8 mouse cellular contexts compared by ENCODE assay signal in the genomic region with DNA sequence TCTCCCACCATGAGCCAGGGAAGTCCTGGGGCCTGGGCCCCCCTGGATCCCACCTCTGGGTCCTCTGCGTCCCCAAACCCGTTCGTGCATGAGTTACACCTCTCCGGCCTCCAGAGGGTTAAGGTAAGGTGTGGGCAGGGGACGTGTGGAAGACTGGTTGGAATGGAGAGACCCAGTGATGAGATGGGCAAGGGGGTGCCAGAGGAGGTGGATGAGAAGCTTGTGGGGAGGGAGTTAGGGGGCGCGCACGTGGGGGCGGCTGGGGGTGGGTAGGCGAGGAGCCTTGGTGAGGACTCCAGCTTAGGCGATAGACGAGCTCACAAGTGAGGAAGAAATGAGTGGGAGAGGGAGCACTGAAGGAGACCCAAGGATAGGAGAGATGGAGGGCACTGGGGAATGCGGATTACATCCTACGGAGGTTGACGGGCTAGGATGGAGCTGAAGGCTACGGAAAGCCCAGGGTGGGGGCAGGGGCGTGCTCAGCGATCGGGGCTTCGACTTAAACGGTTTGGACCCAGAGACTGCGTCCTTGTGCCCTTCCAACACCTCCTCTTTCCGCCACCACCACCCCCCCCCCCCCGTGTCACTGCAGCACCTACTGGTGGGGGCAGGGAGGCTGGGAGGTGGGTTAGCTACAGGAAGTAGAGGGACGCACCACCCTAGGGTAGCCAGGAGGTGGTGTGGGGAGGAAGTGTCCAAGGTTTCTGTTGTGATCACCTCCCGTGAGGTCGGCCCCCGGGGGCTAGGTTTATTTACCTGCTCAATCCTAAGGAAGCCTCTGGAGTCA. TPM values are rescaled to one million over a fixed set of nuclear protein-coding genes. Genes with fewer than 3 reads are reported as not detected.
DNase-seq lines count a peak whose midpoint lies in the region; ATAC-seq and TF ChIP-seq lines count a peak whose summit lies in the region.

No protein-coding gene starts in this region.

- H3K9ac ChIP-seq in forebrain, embryonic 12.5 days, result peak overlapping the region; percentile 77
- peak overlapping the region; percentile 69 for H3K9ac ChIP-seq in intestine, postnatal 0 days (ENCODE audit: low read depth, low read length)

- no peaks in the 10 kb centered on the region for H3K9me3 ChIP-seq in forebrain, embryonic 12.5 days
- no peaks in the 10 kb centered on the region for H3K9me3 ChIP-seq in intestine, postnatal 0 days (ENCODE audit: control insufficient read depth)

- no peak overlapping the region for H3K27ac ChIP-seq in bone marrow macrophage, adult 2 months (ENCODE audit: insufficient read depth, low read depth, low read length)
- H3K27ac ChIP-seq in forebrain, embryonic 12.5 days, result peak overlapping the region; percentile 97
- H3K27ac ChIP-seq in intestine, postnatal 0 days (ENCODE audit: low read depth, low read length), result peak overlapping the region; percentile 86; the same call in 1 of the 2 replicates
- no peak overlapping the region for H3K27ac ChIP-seq in macrophage

- TF ChIP-seq POLR2A in bone marrow macrophage, adult 2 months (IDR thresholded peaks at IDR 0.05; ENCODE audit: borderline replicate concordance, low read depth, low read length), result no peak

- peak; percentile 71 for ATAC-seq in forebrain, embryonic 12.5 days (ENCODE audit: low FRiP score)
- ATAC-seq in intestine, postnatal 0 days, result no peak

- DNase-seq in left cerebral cortex, postnatal 14 days (ENCODE audit: low spot score in 2 of 2), result peak; percentile 49 to 67
- no peak for DNase-seq in left cerebral cortex, adult 9 months (ENCODE audit: low spot score in 2 of 2)
- peak; percentile 59 to 70 for DNase-seq in right cerebral cortex, postnatal 10 days (ENCODE audit: low spot score in 2 of 2)
- DNase-seq in gastrocnemius, postnatal 14 days, result no peak

- H3K4me3 ChIP-seq in bone marrow macrophage, adult 2 months (ENCODE audit: insufficient read depth, low read length), result peak overlapping the region; percentile 97
- H3K4me3 ChIP-seq in forebrain, embryonic 12.5 days (replicated peaks), result peak overlapping the region; percentile 74
- H3K4me3 ChIP-seq in intestine, postnatal 0 days (ENCODE audit: low read depth, low read length), result peak overlapping the region; percentile 96
- peak overlapping the region; percentile 42 for H3K4me3 ChIP-seq in macrophage (ENCODE audit: inconsistent target)

- 0 out of 2 replicates have a peak, but pooled peaks cover 7% of the 10 kb centered on the region for H3K27me3 ChIP-seq in forebrain, embryonic 12.5 days
- no peaks in the 10 kb centered on the region for H3K27me3 ChIP-seq in intestine, postnatal 0 days (replicated peaks; ENCODE audit: control insufficient read depth, insufficient read depth, low read length)

- under 1% methylated on average over 28 of the region's 28 CpGs for WGBS in forebrain, embryonic 12.5 days
- WGBS in intestine, postnatal 0 days, result 2% methylated on average over 26 of the region's 28 CpGs
- WGBS in macrophage (ENCODE audit: missing documents), result 10% methylated on average over 22 of the region's 28 CpGs

- no peak for TF ChIP-seq CTCF in bone marrow macrophage, adult 2 months (IDR thresholded peaks at IDR 0.05; ENCODE audit: low read depth, low read length)
- TF ChIP-seq CTCF in intestine, postnatal 0 days (IDR thresholded peaks at IDR 0.05; ENCODE audit: low read depth), result peak; percentile 25; the same call in 1 of the 2 replicates

- H3K4me2 ChIP-seq in forebrain, embryonic 12.5 days, result peak overlapping the region; percentile 88
- peak overlapping the region; percentile 99 for H3K4me2 ChIP-seq in intestine, postnatal 0 days (replicated peaks; ENCODE audit: low read depth)

- intact Hi-C loops in left cerebral cortex, postnatal 14 days (cut with DNase I), result no loop called here
- intact Hi-C loops in gastrocnemius, postnatal 14 days (cut with DNase I; ENCODE audit: low total_unique reads), result no loop called here

- H3K79me2 ChIP-seq in macrophage (ENCODE audit: inconsistent target), result no peaks in the 10 kb centered on the region

- peaks cover 10% of the 10 kb centered on the region for H3K4me1 ChIP-seq in bone marrow macrophage, adult 2 months (ENCODE audit: control insufficient read depth, insufficient read depth, low read length)
- peaks cover 10% of the 10 kb centered on the region for H3K4me1 ChIP-seq in forebrain, embryonic 12.5 days
- H3K4me1 ChIP-seq in intestine, postnatal 0 days (replicated peaks; ENCODE audit: control insufficient read depth, insufficient read depth, low read length), result no peaks in the 10 kb centered on the region; the same call in 1 of the 2 replicates

- H3K36me3 ChIP-seq in forebrain, embryonic 12.5 days (replicated peaks), result peaks cover 15% of the 10 kb centered on the region
- H3K36me3 ChIP-seq in intestine, postnatal 0 days (ENCODE audit: control insufficient read depth, insufficient read depth), result peaks cover 11% of the 10 kb centered on the region; the same call in 1 of the 2 replicates
- H3K36me3 ChIP-seq in macrophage (ENCODE audit: inconsistent target), result no peaks in the 10 kb centered on the region

RNA-seq across cellular contexts. Expression of a gene that starts 0.9 kb away (rescaled TPM):
- 100 to 1,000 TPM; 121 to 122 TPM for total RNA-seq in left cerebral cortex, postnatal 14 days (2021)
- 5.0 and 5.5 TPM in 2 replicates for polyA plus RNA-seq in bone marrow macrophage, adult 2 months (2012; ENCODE audit: insufficient read depth, insufficient read length, missing spikeins)
- polyA plus RNA-seq in forebrain, embryonic 12.5 days (2016; fragmentation: Nextera tagmentation; extraction: Ambion mirVana), result 8.2 and 13.6 TPM in 2 replicates
- 8.4 TPM in 2 replicates for polyA plus RNA-seq in intestine, postnatal 0 days (2015; fragmentation: Nextera tagmentation; extraction: Ambion mirVana)
- 1 to 10 TPM in 19 of 26 experiments, under 1 TPM in 5, not detected in 2; 0.40 to 4.3 (median 1.9) TPM for total RNA-seq in macrophage (2018; cell fraction: chromatin; rRNA removed)
- total RNA-seq in macrophage (2018; cell fraction: cytosol; rRNA removed), result 1 to 10 TPM in 13 of 26 experiments, under 1 TPM in 13; 0.40 to 1.7 (median 1.0) TPM
- 1 to 10 TPM in 22 of 26 experiments, under 1 TPM in 4; 0.43 to 8.1 (median 2.2) TPM for total RNA-seq in macrophage (2018; cell fraction: nucleus; rRNA removed)
- polyA plus RNA-seq in macrophage (2018), result 1.1 to 3.9 TPM (median 1.3 TPM) in 3 replicates
- 1 to 10 TPM; 1.7 to 2.2 TPM for total RNA-seq in gastrocnemius, postnatal 14 days (2021)

RNA-seq across cellular contexts. Expression of a gene that starts 19.0 kb away (rescaled TPM):
- not detected for total RNA-seq in left cerebral cortex, postnatal 14 days (2021)
- not detected in 2 replicates for polyA plus RNA-seq in bone marrow macrophage, adult 2 months (2012; ENCODE audit: insufficient read depth, insufficient read length, missing spikeins)
- not detected in 2 replicates for polyA plus RNA-seq in forebrain, embryonic 12.5 days (2016; fragmentation: Nextera tagmentation; extraction: Ambion mirVana)
- polyA plus RNA-seq in intestine, postnatal 0 days (2015; fragmentation: Nextera tagmentation; extraction: Ambion mirVana), result 0.03 TPM in 1 of 2 replicates, not detected in the other
- not detected for total RNA-seq in macrophage (2018; cell fraction: chromatin; rRNA removed)
- not detected for total RNA-seq in macrophage (2018; cell fraction: cytosol; rRNA removed)
- total RNA-seq in macrophage (2018; cell fraction: nucleus; rRNA removed), result not detected
- polyA plus RNA-seq in macrophage (2018), result not detected in 3 replicates
- total RNA-seq in gastrocnemius, postnatal 14 days (2021), result not detected

RNA-seq across cellular contexts. Expression of a gene that starts 21.6 kb away (rescaled TPM):
- 10 to 100 TPM; 70.2 to 71.9 TPM for total RNA-seq in left cerebral cortex, postnatal 14 days (2021)
- polyA plus RNA-seq in bone marrow macrophage, adult 2 months (2012; ENCODE audit: insufficient read depth, insufficient read length, missing spikeins), result 52.6 and 58.5 TPM in 2 replicates
- 152 and 157 TPM in 2 replicates for polyA plus RNA-seq in forebrain, embryonic 12.5 days (2016; fragmentation: Nextera tagmentation; extraction: Ambion mirVana)
- polyA plus RNA-seq in intestine, postnatal 0 days (2015; fragmentation: Nextera tagmentation; extraction: Ambion mirVana), result 114 and 120 TPM in 2 replicates
- 1 to 10 TPM in 25 of 26 experiments, not detected in 1; 1.5 to 7.0 (median 3.1) TPM for total RNA-seq in macrophage (2018; cell fraction: chromatin; rRNA removed)
- 10 to 100 TPM; 14.2 to 35.4 (median 25.1) TPM for total RNA-seq in macrophage (2018; cell fraction: cytosol; rRNA removed)
- total RNA-seq in macrophage (2018; cell fraction: nucleus; rRNA removed), result 10 to 100 TPM in 1 of 26 experiments, 1 to 10 TPM in 25; 2.0 to 11.1 (median 5.3) TPM
- polyA plus RNA-seq in macrophage (2018), result 25.1 to 47.5 TPM (median 39.2 TPM) in 3 replicates
- total RNA-seq in gastrocnemius, postnatal 14 days (2021), result 10 to 100 TPM; 57.7 to 59.7 TPM

RNA-seq across cellular contexts. Expression of a gene that starts 25.5 kb away (rescaled TPM):
- 100 to 1,000 TPM; 114 to 125 TPM for total RNA-seq in left cerebral cortex, postnatal 14 days (2021)
- 101 and 110 TPM in 2 replicates for polyA plus RNA-seq in bone marrow macrophage, adult 2 months (2012; ENCODE audit: insufficient read depth, insufficient read length, missing spikeins)
- polyA plus RNA-seq in forebrain, embryonic 12.5 days (2016; fragmentation: Nextera tagmentation; extraction: Ambion mirVana), result 17.2 and 17.6 TPM in 2 replicates
- 6.9 and 8.0 TPM in 2 replicates for polyA plus RNA-seq in intestine, postnatal 0 days (2015; fragmentation: Nextera tagmentation; extraction: Ambion mirVana)
- total RNA-seq in macrophage (2018; cell fraction: chromatin; rRNA removed), result 100 to 1,000 TPM; 120 to 339 (median 194) TPM
- total RNA-seq in macrophage (2018; cell fraction: cytosol; rRNA removed), result 100 to 1,000 TPM in 1 of 26 experiments, 10 to 100 TPM in 25; 34.0 to 102 (median 53.5) TPM
- 100 to 1,000 TPM; 105 to 304 (median 136) TPM for total RNA-seq in macrophage (2018; cell fraction: nucleus; rRNA removed)
- polyA plus RNA-seq in macrophage (2018), result 52.8 to 66.8 TPM (median 65.3 TPM) in 3 replicates
- total RNA-seq in gastrocnemius, postnatal 14 days (2021), result 10 to 100 TPM; 20.4 to 25.2 TPM

RNA-seq across cellular contexts. Expression of a gene that starts 26.0 kb away (rescaled TPM):
- 1 to 10 TPM; 1.8 to 3.2 TPM for total RNA-seq in left cerebral cortex, postnatal 14 days (2021)
- not detected in 2 replicates for polyA plus RNA-seq in bone marrow macrophage, adult 2 months (2012; ENCODE audit: insufficient read depth, insufficient read length, missing spikeins)
- polyA plus RNA-seq in forebrain, embryonic 12.5 days (2016; fragmentation: Nextera tagmentation; extraction: Ambion mirVana), result not detected in 2 replicates
- not detected in 2 replicates for polyA plus RNA-seq in intestine, postnatal 0 days (2015; fragmentation: Nextera tagmentation; extraction: Ambion mirVana)
- total RNA-seq in macrophage (2018; cell fraction: chromatin; rRNA removed), result 1 to 10 TPM in 21 of 26 experiments, under 1 TPM in 3, not detected in 2; 0.45 to 5.2 (median 2.4) TPM
- 1 to 10 TPM; 2.5 to 8.8 (median 4.5) TPM for total RNA-seq in macrophage (2018; cell fraction: cytosol; rRNA removed)
- 1 to 10 TPM in 11 of 26 experiments, under 1 TPM in 2, not detected in 13; 0.56 to 4.0 (median 1.4) TPM for total RNA-seq in macrophage (2018; cell fraction: nucleus; rRNA removed)
- polyA plus RNA-seq in macrophage (2018), result 2.3 to 3.1 TPM (median 2.4 TPM) in 3 replicates
- under 1 TPM; 0.71 to 0.84 TPM for total RNA-seq in gastrocnemius, postnatal 14 days (2021)

Comparison
In these comparisons a context has a peak if more than half of its experiments do, and no peak if none do; other contexts are left out.
1. DNase-seq: peak in left cerebral cortex, postnatal 14 days (2 of 2) and right cerebral cortex, postnatal 10 days (2 of 2); none in left cerebral cortex, adult 9 months (0 of 2) and gastrocnemius, postnatal 14 days (single experiment).
2. H3K27ac ChIP-seq: peak in forebrain, embryonic 12.5 days (single experiment) and intestine, postnatal 0 days (single experiment); none in bone marrow macrophage, adult 2 months (single experiment) and macrophage (single experiment).
3. H3K4me3 ChIP-seq: peak in every context shown above with its lines; median percentile 97 in bone marrow macrophage, adult 2 months; 96 in intestine, postnatal 0 days; 74 in forebrain, embryonic 12.5 days; 42 in macrophage.